ENCODE assay signal across 27 mouse cellular contexts in genomic region chr17:15620746-15621694, GRCm38 (mm10). TPM values are rescaled to one million over a fixed set of nuclear protein-coding genes. Genes with fewer than 3 reads are reported as not detected.
DNase-seq lines count a peak whose midpoint lies in the region; ATAC-seq and TF ChIP-seq lines count a peak whose summit lies in the region.
"Had no signal": no experiment of that assay in that cellular context is flagged by ENCODE, and none has a peak within 500 bp of the region (broad histone marks: within the 10 kb centered on the region; RNA-seq: fewer than 3 reads in every experiment).

No protein-coding gene starts in this region.

- no peak overlapping the region for H3K27ac ChIP-seq in liver, embryonic 12.5 days
- H3K27ac ChIP-seq in bone marrow macrophage, adult 2 months (ENCODE audit: insufficient read depth, low read depth, low read length), result peak overlapping the region; percentile 50
- H3K27ac ChIP-seq: heart, embryonic 10.5 days; heart, embryonic 15.5 days; kidney, embryonic 15.5 days; limb, embryonic 15.5 days; stomach, embryonic 15.5 days had no signal

- no peak for DNase-seq in liver
- DNase-seq in urinary bladder, adult 18-20 months (ENCODE audit: low spot score in 2 of 2), result no peak
- no peak for DNase-seq in thymus, postnatal 25 days
- no peak for DNase-seq in T-cell, adult 2 months (ENCODE audit: low spot score)
- DNase-seq: adrenal gland, adult 8-10 months; cerebellum, adult 2 months; cerebellum, postnatal 14 days; gastrocnemius, postnatal 14 days; heart, adult 11 months; kidney, adult 18-20 months; kidney, postnatal 25 days; left cerebral cortex, postnatal 4 days; lung, adult 2 months; lung, postnatal 14 days; midbrain, embryonic 14.5 days; right cerebral cortex, postnatal 25 days had no signal

- ATAC-seq in liver, embryonic 12.5 days, result peak; percentile 76
- ATAC-seq in granulocyte monocyte progenitor cell, adult 5-6 weeks (replicated peaks; ENCODE audit: poor library complexity, severe bottlenecking), result peak; percentile 81
- ATAC-seq: forebrain, embryonic 14.5 days; hindbrain, embryonic 16.5 days had no signal

- H3K4me3 ChIP-seq in liver, embryonic 12.5 days, result no peak overlapping the region
- H3K4me3 ChIP-seq in bone marrow macrophage, adult 2 months (ENCODE audit: insufficient read depth, low read length), result no peak overlapping the region
- H3K4me3 ChIP-seq: heart, embryonic 10.5 days; heart, embryonic 15.5 days; kidney, embryonic 15.5 days; limb, embryonic 15.5 days; megakaryocyte, embryonic 14.5 days; stomach, embryonic 15.5 days had no signal

- no peak for TF ChIP-seq CTCF in bone marrow macrophage, adult 2 months (IDR thresholded peaks at IDR 0.05; ENCODE audit: low read depth, low read length)

- H3K36me3 ChIP-seq in liver, embryonic 12.5 days, result no peaks in the 10 kb centered on the region
- H3K36me3 ChIP-seq: heart, embryonic 10.5 days; heart, embryonic 15.5 days; kidney, embryonic 15.5 days; limb, embryonic 15.5 days; stomach, embryonic 15.5 days had no signal

- 42% methylated on average over 7 of the region's 7 CpGs for WGBS in liver, embryonic 12.5 days (ENCODE audit: insufficient replicate concordance)

- peaks cover 17% of the 10 kb centered on the region for H3K4me1 ChIP-seq in liver, embryonic 12.5 days
- H3K4me1 ChIP-seq in bone marrow macrophage, adult 2 months (ENCODE audit: control insufficient read depth, insufficient read depth, low read length), result peaks cover 10% of the 10 kb centered on the region
- H3K4me1 ChIP-seq: heart, embryonic 10.5 days; heart, embryonic 15.5 days; kidney, embryonic 15.5 days; limb, embryonic 15.5 days; stomach, embryonic 15.5 days had no signal

- no peaks in the 10 kb centered on the region for H3K27me3 ChIP-seq in liver, embryonic 12.5 days (replicated peaks)
- H3K27me3 ChIP-seq: heart, embryonic 15.5 days; kidney, embryonic 15.5 days; limb, embryonic 15.5 days; megakaryocyte, embryonic 14.5 days; stomach, embryonic 15.5 days had no signal

- H3K9ac ChIP-seq in liver, embryonic 12.5 days, result no peak overlapping the region
- H3K9ac ChIP-seq: heart, embryonic 15.5 days; kidney, embryonic 15.5 days; limb, embryonic 15.5 days; stomach, embryonic 15.5 days had no signal

- H3K9me3 ChIP-seq in liver, embryonic 12.5 days (replicated peaks), result no peaks in the 10 kb centered on the region
- H3K9me3 ChIP-seq: heart, embryonic 10.5 days; heart, embryonic 15.5 days; kidney, embryonic 15.5 days; limb, embryonic 15.5 days; megakaryocyte, embryonic 14.5 days; stomach, embryonic 15.5 days had no signal

- TF ChIP-seq POLR2A in bone marrow macrophage, adult 2 months (IDR thresholded peaks at IDR 0.05; ENCODE audit: borderline replicate concordance, low read depth, low read length), result no peak

- H3K4me2 ChIP-seq in liver, embryonic 12.5 days, result peak overlapping the region; percentile 37
- H3K4me2 ChIP-seq: heart, embryonic 15.5 days; kidney, embryonic 15.5 days; limb, embryonic 15.5 days; stomach, embryonic 15.5 days had no signal

RNA-seq across cellular contexts. Expression of gene Prdm9, which starts 56.9 kb away (rescaled TPM):
- 0.80 and 0.83 TPM in 2 replicates for polyA plus RNA-seq in liver, embryonic 12.5 days (2016; fragmentation: Nextera tagmentation; extraction: Ambion mirVana)
- 12.3 and 12.5 TPM in 2 replicates for polyA plus RNA-seq in bone marrow macrophage, adult 2 months (2012; ENCODE audit: insufficient read depth, insufficient read length, missing spikeins)
- 2.4 and 4.7 TPM in 2 replicates for total RNA-seq in granulocyte monocyte progenitor cell, adult 5-6 weeks (2014; fragmentation: Nextera tagmentation)
- total RNA-seq in granulocyte monocyte progenitor cell, adult 5-6 weeks (2017), result 1.7 and 2.5 TPM in 2 replicates
